Mouse (Mus musculus) stomach, postnatal 0 days (tissue): ENCODE measurements at regions not wholly inside any gene's neighbourhood (a gene's known extent, or its start where the extent isn't known, plus 50 kb on each side); places are given as distances from the start of the nearest gene placed in this dataset.

Experiments used
- CTCF ChIP-seq: IDR thresholded peaks from 2 replicates; pipeline ENCODE4 v1.5.1; 2016; ENCODE audit warnings: antibody characterized with exemption, low read depth, mild to moderate bottlenecking, moderate library complexity
- EP300 ChIP-seq: optimal IDR thresholded peaks from 2 replicates; pipeline ENCODE3; 2016; ENCODE audit warnings: antibody characterized with exemption

DNA sequence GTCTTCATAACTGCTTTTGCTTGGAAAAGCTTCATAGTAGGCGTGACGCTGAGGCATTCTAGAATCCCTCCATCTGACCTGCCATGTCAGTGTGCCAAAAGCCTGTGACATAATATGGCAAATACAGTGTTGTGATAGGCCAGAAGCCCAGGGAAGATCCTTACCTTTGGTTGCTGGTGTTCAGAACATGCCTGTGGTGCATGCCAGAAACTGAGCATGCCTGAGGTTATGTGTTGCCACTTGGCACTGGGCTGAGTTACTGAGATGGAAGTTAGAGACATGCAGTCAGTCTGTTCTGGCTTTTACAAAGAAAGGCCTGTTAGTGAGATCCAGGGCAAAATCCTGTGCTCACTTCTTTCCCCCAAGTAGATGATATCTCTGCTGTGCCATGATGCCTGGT lies 412.7 kb upstream of the Gm11042 start:
- TF ChIP-seq CTCF (no peak), EP300 (no peak)
